Mouse (Mus musculus) intestine, postnatal 0 days (tissue): ENCODE measurements at regions not wholly inside any gene's neighbourhood (a gene's known extent, or its start where the extent isn't known, plus 50 kb on each side); places are given as distances from the start of the nearest gene placed in this dataset.

ENCODE experiments used
- ATAC-seq: fragments of 200-750 bp; cut with Nextera tagmentation; 2 replicates; pipeline ENCODE4 v1.8.0; 2017; ENCODE audit warnings: mild to moderate bottlenecking, moderate TSS enrichment, moderate library complexity
- H3K27ac ChIP-seq: fragments of 300-500 bp; sonication (generic); 2 replicates; pipeline ENCODE4 v1.5.1; 2014; ENCODE audit warnings: mild to moderate bottlenecking, low read depth, low read length, moderate library complexity
- H3K27me3 ChIP-seq: fragments of 300-500 bp; sonication (generic); replicated peaks from 2 replicates; pipeline ENCODE4 v1.6.1; 2014; ENCODE audit warnings: low read length, mixed read lengths; ENCODE audit not compliant: control insufficient read depth, insufficient read depth
- H3K36me3 ChIP-seq: fragments of 300-500 bp; sonication (generic); 2 replicates; pipeline ENCODE4 v1.6.1; 2014; ENCODE audit warnings: mild to moderate bottlenecking, moderate library complexity; ENCODE audit not compliant: control insufficient read depth, insufficient read depth
- H3K4me1 ChIP-seq: fragments of 300-500 bp; sonication (generic); replicated peaks from 2 replicates; pipeline ENCODE4 v1.6.1; 2014; ENCODE audit warnings: antibody characterized with exemption, low read length, mixed read lengths; ENCODE audit not compliant: control insufficient read depth, insufficient read depth
- H3K4me2 ChIP-seq: fragments of 300-500 bp; sonication (generic); replicated peaks from 2 replicates; pipeline ENCODE4 v1.6.1; 2014; ENCODE audit warnings: low read depth, mild to moderate bottlenecking, moderate library complexity
- H3K4me3 ChIP-seq: fragments of 300-500 bp; sonication (generic); 2 replicates; pipeline ENCODE4 v1.5.1; 2014; ENCODE audit warnings: low read depth, low read length
- H3K9ac ChIP-seq: fragments of 300-500 bp; sonication (generic); 2 replicates; pipeline ENCODE4 v1.6.1; 2014; ENCODE audit warnings: mild to moderate bottlenecking, low read depth, low read length
- H3K9me3 ChIP-seq: fragments of 300-500 bp; sonication (generic); 2 replicates; pipeline ENCODE4 v1.6.1; 2016; ENCODE audit warnings: mixed run types; ENCODE audit not compliant: control insufficient read depth
- CTCF ChIP-seq: sonication (generic); IDR thresholded peaks from 2 replicates; pipeline ENCODE4 v1.5.1; 2016; ENCODE audit warnings: low read depth, mild to moderate bottlenecking, control low read depth, antibody characterized with exemption, moderate library complexity
- WGBS: fragments of 180-500 bp; shearing (Covaris S2); extraction: QIAGEN DNeasy Blood & Tissue Kit; methylation state at CpG from one replicate; pipeline ENCODE4 v1.1.7; 2014; 5-methylcytosine and 5-hydroxymethylcytosine counted together

GRCm38 (mm10) chr14:13197330-13197892 lies 87.2 kb upstream of the Synpr start:
- Histone ChIP-seq H3K36me3 (no peaks in the 10 kb centered on the region), H3K4me3 (no peak overlapping the region), H3K27me3 (no peaks in the 10 kb centered on the region), H3K27ac (no peak overlapping the region), H3K4me2 (no peak overlapping the region), H3K9ac (no peak overlapping the region), H3K9me3 (no peaks in the 10 kb centered on the region), H3K4me1 (no peaks in the 10 kb centered on the region)
- 28% methylated on average over 3 of the region's 3 CpGs for WGBS
- TF ChIP-seq CTCF, result no peak
- ATAC-seq, result no peak

DNA sequence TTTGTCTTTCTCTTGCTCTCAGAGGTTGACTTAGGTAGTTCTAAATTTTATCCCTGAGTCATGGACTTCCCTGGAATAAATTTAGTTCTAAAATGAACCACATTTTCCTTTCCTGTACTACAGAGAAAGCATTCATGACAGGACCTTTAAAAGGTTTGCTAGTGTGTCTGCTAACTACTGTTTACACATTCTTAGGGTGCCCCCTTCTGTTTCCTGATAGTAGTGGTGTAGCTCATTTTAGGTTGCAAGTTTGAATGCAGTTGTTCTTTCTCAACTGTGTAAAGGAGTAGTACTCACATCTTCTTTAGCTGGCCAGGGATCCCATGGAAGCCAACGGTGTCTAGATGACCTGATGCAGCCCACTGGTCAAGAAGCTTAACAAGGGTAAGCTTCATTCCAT lies 86.1 kb upstream of the Synpr start:
- Histone ChIP-seq H3K27ac (no peak overlapping the region), H3K9ac (no peak overlapping the region), H3K27me3 (no peaks in the 10 kb centered on the region), H3K4me1 (no peaks in the 10 kb centered on the region), H3K4me3 (no peak overlapping the region), H3K36me3 (no peaks in the 10 kb centered on the region), H3K4me2 (no peak overlapping the region), H3K9me3 (no peaks in the 10 kb centered on the region)
- no peak for ATAC-seq
- peak; percentile 67 for TF ChIP-seq CTCF
- WGBS, result 31% methylated on average over 1 of the region's 1 CpGs

GRCm38 (mm10) chr14:13212658-13213057 lies 71.9 kb upstream of the Synpr start:
- ATAC-seq, result no peak
- H3K27me3 ChIP-seq, result no peaks in the 10 kb centered on the region
- WGBS, result 81% methylated on average over 1 of the region's 1 CpGs
- H3K36me3 ChIP-seq, result no peaks in the 10 kb centered on the region
- no peak overlapping the region for H3K4me2 ChIP-seq
- H3K4me1 ChIP-seq, result no peaks in the 10 kb centered on the region
- H3K27ac ChIP-seq, result no peak overlapping the region
- H3K4me3 ChIP-seq, result no peak overlapping the region
- no peak overlapping the region for H3K9ac ChIP-seq
- H3K9me3 ChIP-seq, result no peaks in the 10 kb centered on the region
- no peak for TF ChIP-seq CTCF
